Mouse (Mus musculus) megakaryocyte, embryonic 14.5 days (primary cell): Measurements from ENCODE around the gene Brsk1. TPM values are rescaled to one million over a fixed set of nuclear protein-coding genes. Genes with fewer than 3 reads are reported as not detected.

ENCODE experiments used
- H3K27me3 ChIP-seq: replicated peaks from 2 replicates; pipeline ENCODE3; 2012; ENCODE audit warnings: inconsistent platforms
- H3K36me3 ChIP-seq: replicated peaks from 2 replicates; pipeline ENCODE3; 2012; ENCODE audit warnings: low read length, inconsistent platforms, mixed read lengths
- H3K4me1 ChIP-seq: 2 replicates; pipeline ENCODE4 v1.6.1; 2012; ENCODE audit warnings: inconsistent platforms
- H3K4me3 ChIP-seq: replicated peaks from 2 replicates; pipeline ENCODE3; 2012; ENCODE audit warnings: moderate library complexity, mild to moderate bottlenecking, inconsistent platforms
- H3K9me3 ChIP-seq: 2 replicates; pipeline ENCODE4 v1.6.1; 2012; ENCODE audit warnings: inconsistent platforms
- FLI1 ChIP-seq: IDR thresholded peaks from 2 replicates; pipeline ENCODE4 v1.6.1; 2012; ENCODE audit warnings: low read length, inconsistent platforms, mixed read lengths
- GATA1 ChIP-seq: IDR thresholded peaks from 3 replicates; pipeline ENCODE4 v1.6.1; 2012; ENCODE audit warnings: mixed read lengths, low read length, inconsistent platforms, borderline replicate concordance
- polyA plus RNA-seq: library from polyadenylated mRNA; stranded (reverse); fragments of >175 nt; gene quantifications from 2 replicates; pipeline ENCODE4 v1.2.3, GENCODE M21; 2012; ENCODE audit warnings: low replicate concordance; ENCODE audit not compliant: insufficient read depth

The Brsk1 gene
- polyA plus RNA-seq = 0.08 TPM in 1 of 2 replicates, not detected in the other

DNA sequence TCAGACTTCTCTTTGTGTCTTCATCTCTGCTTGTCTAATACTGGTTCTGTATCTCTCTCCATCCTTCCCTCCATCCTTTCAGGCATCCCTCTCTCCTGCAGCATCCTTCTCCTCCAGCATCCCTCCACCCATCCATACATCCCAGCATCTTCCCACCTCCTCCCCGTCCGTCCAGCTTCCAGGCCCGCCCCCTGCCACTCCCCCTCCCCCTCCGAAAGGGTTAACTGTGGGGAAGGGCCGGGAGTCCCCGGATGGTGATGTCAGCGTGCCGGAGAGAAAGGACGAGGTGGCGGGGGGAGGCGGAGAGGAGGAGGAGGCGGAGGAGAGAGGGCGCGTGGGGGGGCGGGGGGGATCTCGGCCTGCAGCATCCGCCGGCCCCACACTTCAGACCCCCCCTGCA lies at the start of gene Brsk1:
Gene Brsk1 (plus strand): TSS at position 218 of the 400 bp plus-strand sequence.
- Histone ChIP-seq H3K4me3 (no peak within 1 kb of the TSS), H3K9me3 (no peaks in the 10 kb centered on the region)

GRCm38 (mm10) chr7:4641155-4641554 lies 49.2 kb upstream of the Brsk1 start:
- no peaks in the 10 kb centered on the region for H3K9me3 ChIP-seq
- TF ChIP-seq GATA1 = no peak
- TF ChIP-seq FLI1 = no peak
- peaks cover 92% of the 10 kb centered on the region for H3K36me3 ChIP-seq
- peak overlapping the region; percentile 14 for H3K4me3 ChIP-seq
- peaks cover 95% of the 10 kb centered on the region for H3K4me1 ChIP-seq
- H3K27me3 ChIP-seq = no peaks in the 10 kb centered on the region

More for the DNA sequence above, at the start of gene Brsk1:
- no peak for TF ChIP-seq GATA1
- no peak for TF ChIP-seq FLI1
- peaks cover 24% of the 10 kb centered on the region for H3K4me1 ChIP-seq
- H3K36me3 ChIP-seq = no peaks in the 10 kb centered on the region
- H3K27me3 ChIP-seq = peaks cover 16% of the 10 kb centered on the region

DNA sequence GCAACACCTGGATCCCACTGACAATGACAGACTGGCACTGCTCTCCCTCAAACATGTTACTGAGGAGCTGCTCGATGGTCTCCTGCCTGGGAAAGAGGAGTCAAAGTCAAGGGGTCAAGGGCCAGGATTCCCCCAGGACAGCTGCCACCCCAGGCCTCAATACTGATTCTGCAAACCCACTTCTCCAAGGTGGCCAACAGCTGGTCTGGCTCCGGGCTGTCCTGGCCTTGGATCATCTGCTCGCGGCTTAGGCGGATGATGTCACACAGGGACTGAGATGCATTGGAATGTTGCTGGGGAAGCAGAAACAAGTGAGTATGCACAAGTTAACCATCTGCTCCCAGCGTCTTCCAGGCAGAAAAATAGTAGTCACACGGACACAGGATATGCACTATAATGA lies 48.4 kb upstream of the Brsk1 start:
- Histone ChIP-seq H3K4me1 (peaks cover 96% of the 10 kb centered on the region), H3K4me3 (no peak overlapping the region), H3K27me3 (no peaks in the 10 kb centered on the region), H3K9me3 (no peaks in the 10 kb centered on the region), H3K36me3 (peaks cover 93% of the 10 kb centered on the region)
- no peak for TF ChIP-seq FLI1

DNA sequence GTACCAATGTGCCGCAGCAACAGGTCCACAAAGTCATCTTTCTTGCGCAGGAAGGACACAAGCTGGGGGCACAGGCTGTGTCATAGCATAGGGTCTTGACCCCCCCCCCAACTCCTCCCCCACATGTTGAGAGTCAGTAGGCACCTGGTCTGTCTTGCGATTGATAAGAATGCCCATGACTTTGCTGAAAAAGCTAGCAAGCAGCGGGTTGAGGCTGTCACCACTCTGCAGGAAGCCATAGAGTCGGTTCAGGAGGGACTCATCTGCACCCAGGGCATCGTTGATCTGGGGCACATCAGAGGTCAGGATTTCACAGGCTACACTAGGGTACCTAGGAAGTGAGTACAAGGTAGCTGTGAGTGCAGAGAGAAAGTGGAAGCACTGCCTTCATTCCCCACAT lies 47.2 kb upstream of the Brsk1 start:
- Histone ChIP-seq H3K9me3 (no peaks in the 10 kb centered on the region), H3K4me1 (peaks cover 99% of the 10 kb centered on the region), H3K36me3 (peaks cover 95% of the 10 kb centered on the region), H3K4me3 (peak overlapping the region; percentile 83), H3K27me3 (no peaks in the 10 kb centered on the region)
- TF ChIP-seq GATA1 (no peak), FLI1 (no peak)

DNA sequence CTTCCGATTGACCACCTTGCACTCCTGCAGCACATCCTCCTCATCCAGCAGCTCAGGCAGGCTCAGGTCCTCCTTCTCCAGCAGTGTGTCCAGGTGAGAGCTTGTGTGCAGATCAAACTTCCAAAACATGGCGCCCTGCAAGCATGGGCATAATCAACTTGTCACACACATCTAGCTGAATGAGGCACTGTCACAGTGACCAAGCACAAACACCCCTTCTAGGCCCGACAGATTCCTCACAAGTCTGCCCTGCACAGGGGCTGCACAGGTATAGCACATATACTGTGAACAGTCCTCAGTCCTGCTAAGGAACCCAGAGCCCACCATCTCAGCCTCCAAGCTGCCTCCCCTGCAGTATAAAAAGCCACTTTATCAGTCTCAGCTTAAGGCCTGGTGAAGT lies 43.6 kb upstream of the Brsk1 start:
- TF ChIP-seq FLI1 (no peak), GATA1 (no peak)
- H3K36me3 ChIP-seq = peaks cover 74% of the 10 kb centered on the region
- H3K27me3 ChIP-seq = no peaks in the 10 kb centered on the region
- H3K4me3 ChIP-seq = peak overlapping the region; percentile 85
- peaks cover 91% of the 10 kb centered on the region for H3K4me1 ChIP-seq
- H3K9me3 ChIP-seq = no peaks in the 10 kb centered on the region

- peaks cover 91% of the 10 kb centered on the region for H3K4me1 ChIP-seq
- peak overlapping the region; percentile 85 for H3K4me3 ChIP-seq
- peaks cover 74% of the 10 kb centered on the region for H3K36me3 ChIP-seq
- H3K27me3 ChIP-seq = no peaks in the 10 kb centered on the region
- TF ChIP-seq GATA1 = no peak
- TF ChIP-seq FLI1 = no peak
- no peaks in the 10 kb centered on the region for H3K9me3 ChIP-seq
These were observed 43.1 kb upstream of the Brsk1 start for GRCm38 (mm10) chr7:4647291-4647690.

- Histone ChIP-seq H3K4me3 (peak overlapping the region; percentile 71), H3K27me3 (no peaks in the 10 kb centered on the region), H3K4me1 (peaks cover 91% of the 10 kb centered on the region), H3K36me3 (peaks cover 75% of the 10 kb centered on the region), H3K9me3 (no peaks in the 10 kb centered on the region)
- TF ChIP-seq GATA1 (no peak), FLI1 (no peak)
These were observed 42.4 kb upstream of the Brsk1 start for GRCm38 (mm10) chr7:4647992-4648391.

DNA sequence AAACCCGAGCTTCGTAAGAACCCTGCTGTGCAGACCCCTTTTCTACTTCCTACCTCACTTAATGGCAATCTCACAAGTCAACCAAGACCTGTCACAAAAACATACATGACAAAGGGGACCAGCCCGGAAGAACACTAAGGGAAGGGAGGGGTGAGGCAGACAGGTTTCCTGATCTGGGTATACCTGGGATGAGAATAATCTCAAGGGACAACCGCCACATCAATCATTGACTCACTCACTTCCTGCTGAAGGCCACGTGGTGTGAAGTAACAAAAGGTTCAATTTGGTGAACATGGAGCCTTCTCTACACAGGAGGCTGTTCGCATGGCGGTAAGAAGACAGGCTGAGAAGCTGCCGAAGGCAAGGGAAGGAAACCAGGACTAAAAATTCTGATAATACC lies 38.8 kb upstream of the Brsk1 start:
- H3K27me3 ChIP-seq = no peaks in the 10 kb centered on the region
- peaks cover 66% of the 10 kb centered on the region for H3K36me3 ChIP-seq
- no peaks in the 10 kb centered on the region for H3K9me3 ChIP-seq
- H3K4me1 ChIP-seq = peaks cover 91% of the 10 kb centered on the region
- TF ChIP-seq FLI1 (no peak), GATA1 (no peak)
- H3K4me3 ChIP-seq = peak overlapping the region; percentile 60

DNA sequence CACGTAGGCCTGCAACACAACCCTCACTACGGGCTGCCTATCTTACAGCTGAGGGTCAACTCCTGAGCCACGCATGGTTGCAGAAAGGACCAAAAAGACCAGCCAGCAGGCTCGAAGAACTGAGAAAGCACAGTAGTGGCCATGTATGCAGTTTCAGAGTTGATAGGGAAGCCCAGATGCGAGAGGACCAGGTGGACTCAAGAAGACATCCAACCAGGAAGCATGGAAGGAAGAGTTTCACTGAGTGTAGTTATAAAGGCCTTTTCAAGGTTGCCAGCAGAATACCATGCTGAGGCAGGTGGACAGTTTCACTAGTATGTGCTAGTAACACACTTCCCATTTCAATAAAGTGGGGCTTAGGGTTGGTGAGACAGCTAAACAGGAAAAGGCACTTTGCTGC lies 37.7 kb upstream of the Brsk1 start:
- peak overlapping the region; percentile 98 for H3K4me3 ChIP-seq
- H3K9me3 ChIP-seq = no peaks in the 10 kb centered on the region
- H3K36me3 ChIP-seq = peaks cover 57% of the 10 kb centered on the region
- no peak for TF ChIP-seq FLI1
- TF ChIP-seq GATA1 = no peak
- peaks cover 89% of the 10 kb centered on the region for H3K4me1 ChIP-seq
- no peaks in the 10 kb centered on the region for H3K27me3 ChIP-seq

DNA sequence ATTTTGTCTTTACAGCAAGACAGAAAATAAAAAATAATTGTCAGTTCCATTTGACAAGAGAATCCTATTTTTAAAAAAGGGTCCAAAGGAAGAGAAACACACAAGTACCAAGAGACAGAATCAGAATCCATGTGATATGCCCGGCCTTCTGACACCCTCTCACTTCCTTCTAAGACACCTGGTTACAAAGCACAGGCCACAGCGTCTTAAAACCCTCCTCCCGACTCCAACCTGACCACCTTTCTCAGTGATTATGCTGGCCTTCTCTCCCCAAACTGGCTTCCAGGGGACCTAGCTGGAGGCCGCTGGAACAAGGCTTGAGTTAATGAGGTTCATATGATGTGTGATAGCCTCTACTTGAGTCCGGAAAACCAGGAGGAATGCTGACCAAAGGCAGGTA lies 37.1 kb upstream of the Brsk1 start:
- Histone ChIP-seq H3K9me3 (no peaks in the 10 kb centered on the region), H3K27me3 (no peaks in the 10 kb centered on the region), H3K36me3 (peaks cover 51% of the 10 kb centered on the region), H3K4me3 (peak overlapping the region; percentile 98), H3K4me1 (peaks cover 83% of the 10 kb centered on the region)
- no peak for TF ChIP-seq GATA1
- no peak for TF ChIP-seq FLI1

GRCm38 (mm10) chr7:4653780-4654179 lies 36.6 kb upstream of the Brsk1 start:
- H3K36me3 ChIP-seq = peaks cover 49% of the 10 kb centered on the region
- no peaks in the 10 kb centered on the region for H3K9me3 ChIP-seq
- peak overlapping the region; percentile 98 for H3K4me3 ChIP-seq
- no peak for TF ChIP-seq GATA1
- no peak for TF ChIP-seq FLI1
- H3K27me3 ChIP-seq = no peaks in the 10 kb centered on the region
- H3K4me1 ChIP-seq = peaks cover 79% of the 10 kb centered on the region
